Mouse (Mus musculus): ENCODE results near the gene Cdpf1.

- TF ChIP-seq CTCF (IDR thresholded peaks at IDR 0.05; ENCODE audit: control insufficient read depth, insufficient read depth, insufficient read length) (no peak), FOSL1 (IDR thresholded peaks at IDR 0.05; ENCODE audit: insufficient read depth, low read length, poor library complexity, severe bottlenecking) (no peak)
Measured at GRCm38 (mm10) chr15:85774419-85774818, 37.1 kb downstream of the Cdpf1 start.

All from C2C12 (cell line).